Mouse (Mus musculus): ENCODE data around the gene Hsd3b2. TPM values are rescaled to one million over a fixed set of nuclear protein-coding genes. Genes with fewer than 3 reads are reported as not detected.
"Not testable (repeated sequence)": the region's sequence is repeated elsewhere in the genome, so short reads cannot be mapped to it uniquely, and the experiment has no call there.

The Hsd3b2 gene
- polyA plus RNA-seq (2015; fragmentation: Nextera tagmentation; extraction: Ambion mirVana): 0.15 and 0.17 TPM in 2 replicates

DNA sequence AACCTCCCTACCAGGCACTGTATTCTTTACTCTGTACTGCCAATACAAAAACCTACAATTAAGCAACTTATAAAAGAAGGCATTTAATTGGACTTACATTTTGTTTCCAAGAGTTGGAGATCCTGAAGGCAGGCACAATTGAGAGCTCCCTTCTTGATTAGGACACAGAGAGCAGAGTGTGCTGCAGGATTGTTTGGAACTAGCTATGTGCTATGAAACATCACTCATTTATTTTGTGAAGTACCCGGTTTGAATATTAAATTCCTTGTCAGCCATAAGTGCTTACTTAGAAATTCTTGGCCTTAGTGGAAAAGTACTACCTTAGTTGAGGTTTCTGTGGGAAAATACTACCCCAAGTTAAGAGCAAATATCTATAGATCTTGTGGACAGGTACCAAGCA is at the start of gene Hsd3b2:
Gene Hsd3b2 (minus strand): TSS at position 168 of the 400 bp plus-strand sequence.
- WGBS (ENCODE audit: insufficient replicate concordance): 42% methylated on average over 1 of the region's 1 CpGs
- H3K27ac ChIP-seq (replicated peaks): no peak within 1 kb of the TSS
- no peaks in the 10 kb centered on the region for H3K27me3 ChIP-seq
- no peak within 1 kb of the TSS for H3K9ac ChIP-seq
- no peaks in the 10 kb centered on the region for H3K36me3 ChIP-seq (replicated peaks)
- no peak within 1 kb of the TSS for H3K4me2 ChIP-seq
- H3K4me3 ChIP-seq (replicated peaks): no peak within 1 kb of the TSS
- H3K9me3 ChIP-seq (replicated peaks): no peaks in the 10 kb centered on the region
- ATAC-seq (ENCODE audit: insufficient read depth): no peak
- H3K4me1 ChIP-seq (replicated peaks): no peaks in the 10 kb centered on the region

DNA sequence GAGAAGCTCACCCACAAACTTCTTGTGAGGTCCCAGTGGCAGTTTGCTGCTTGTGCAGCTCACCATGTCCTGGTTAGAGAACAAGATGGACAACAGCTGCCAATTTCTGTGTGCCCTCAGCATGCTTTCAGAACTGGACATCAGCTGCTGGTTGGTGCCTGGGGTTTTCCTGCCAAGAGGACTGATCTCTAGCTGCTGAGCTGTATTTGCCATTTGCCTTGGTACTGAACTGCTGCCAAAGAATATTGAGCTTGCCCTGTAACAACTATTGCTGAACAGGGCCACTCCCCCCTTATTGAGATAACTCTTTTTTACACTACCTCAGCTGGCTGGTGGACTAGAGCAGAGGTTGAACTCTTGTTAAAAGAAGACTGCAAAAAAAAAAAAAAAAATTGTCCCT is 39.8 kb upstream of the Hsd3b2 start:
- Histone ChIP-seq H3K27me3 (no peaks in the 10 kb centered on the region), H3K36me3 (replicated peaks) (no peaks in the 10 kb centered on the region), H3K9ac (no peak overlapping the region), H3K9me3 (replicated peaks) (no peaks in the 10 kb centered on the region), H3K27ac (replicated peaks) (no peak overlapping the region), H3K4me1 (replicated peaks) (no peaks in the 10 kb centered on the region), H3K4me2 (no peak overlapping the region), H3K4me3 (replicated peaks) (no peak overlapping the region)
- no peak for ATAC-seq (ENCODE audit: insufficient read depth)

DNA sequence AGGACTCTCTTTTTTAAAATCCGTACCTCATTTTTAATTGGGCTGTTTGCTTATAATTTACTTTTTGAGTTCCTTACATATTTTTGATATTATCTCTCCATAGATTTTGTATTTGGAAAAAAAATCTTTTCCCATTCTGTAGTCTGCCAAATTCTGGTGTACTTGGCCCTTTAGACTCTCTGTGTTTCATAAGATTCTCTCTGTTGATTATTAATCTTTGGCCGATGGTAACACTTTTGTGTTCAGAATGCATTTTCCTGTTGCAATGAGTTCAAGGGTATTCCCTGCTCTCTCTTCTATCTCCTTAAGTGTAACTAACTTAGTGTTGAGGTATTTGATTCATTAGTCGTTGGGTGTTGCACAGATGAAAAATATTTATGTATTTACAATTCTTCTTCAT is 32.5 kb upstream of the Hsd3b2 start:
- ATAC-seq (ENCODE audit: insufficient read depth): no peak
- H3K4me2 ChIP-seq: no peak overlapping the region
- no peak overlapping the region for H3K4me3 ChIP-seq (replicated peaks)
- no peak overlapping the region for H3K27ac ChIP-seq (replicated peaks)
- H3K27me3 ChIP-seq: no peaks in the 10 kb centered on the region
- WGBS (ENCODE audit: insufficient replicate concordance): 55% methylated on average over 3 of the region's 3 CpGs
- H3K4me1 ChIP-seq (replicated peaks): no peaks in the 10 kb centered on the region
- H3K9ac ChIP-seq: no peak overlapping the region
- no peaks in the 10 kb centered on the region for H3K9me3 ChIP-seq (replicated peaks)
- no peaks in the 10 kb centered on the region for H3K36me3 ChIP-seq (replicated peaks)

DNA sequence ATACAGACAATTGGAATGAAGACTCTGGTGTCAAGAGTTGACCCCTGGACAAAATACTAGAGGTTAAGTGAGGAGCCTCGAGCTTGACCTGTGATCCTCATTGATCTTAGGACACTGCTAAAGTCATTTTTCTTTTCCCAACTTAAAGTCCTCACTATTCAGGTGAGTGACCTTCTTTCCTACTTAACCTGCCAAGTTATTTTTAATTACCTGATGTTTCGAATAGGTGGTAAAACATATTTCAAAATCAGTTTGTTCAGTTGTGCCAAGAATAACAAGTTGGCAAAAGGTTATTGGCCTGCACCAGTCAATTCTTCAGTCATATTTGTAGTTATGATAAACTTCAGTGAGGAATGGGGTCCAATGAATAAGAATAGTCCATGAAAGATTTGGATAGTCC is 27.8 kb upstream of the Hsd3b2 start:
- no peak overlapping the region for H3K9ac ChIP-seq
- no peaks in the 10 kb centered on the region for H3K9me3 ChIP-seq (replicated peaks)
- no peaks in the 10 kb centered on the region for H3K27me3 ChIP-seq
- H3K36me3 ChIP-seq (replicated peaks): no peaks in the 10 kb centered on the region
- ATAC-seq (ENCODE audit: insufficient read depth): no peak
- no peak overlapping the region for H3K4me2 ChIP-seq
- H3K4me1 ChIP-seq (replicated peaks): no peaks in the 10 kb centered on the region
- no peak overlapping the region for H3K4me3 ChIP-seq (replicated peaks)
- 25% methylated on average over 2 of the region's 2 CpGs for WGBS (ENCODE audit: insufficient replicate concordance)
- H3K27ac ChIP-seq (replicated peaks): no peak overlapping the region

DNA sequence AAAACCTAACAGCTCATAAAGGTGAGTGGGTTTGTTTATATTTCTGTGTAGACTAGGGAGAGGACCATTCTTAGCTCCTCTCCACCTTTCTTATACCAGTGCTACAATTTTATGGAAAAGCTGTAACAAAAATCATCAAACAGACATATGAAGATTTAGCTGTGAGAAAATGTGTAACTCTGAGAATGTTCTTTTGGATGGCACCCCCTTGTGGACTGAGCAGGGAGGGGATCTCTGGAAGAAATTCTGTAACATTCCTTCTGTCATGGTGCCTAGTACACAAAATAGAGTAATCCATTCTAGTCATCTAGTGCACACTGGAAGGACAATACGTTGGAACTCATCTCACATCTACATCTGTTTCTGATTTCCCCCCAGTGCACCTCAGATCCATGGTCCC is 16.7 kb upstream of the Hsd3b2 start:
- not testable (repeated sequence) for H3K4me1 ChIP-seq (replicated peaks)

DNA sequence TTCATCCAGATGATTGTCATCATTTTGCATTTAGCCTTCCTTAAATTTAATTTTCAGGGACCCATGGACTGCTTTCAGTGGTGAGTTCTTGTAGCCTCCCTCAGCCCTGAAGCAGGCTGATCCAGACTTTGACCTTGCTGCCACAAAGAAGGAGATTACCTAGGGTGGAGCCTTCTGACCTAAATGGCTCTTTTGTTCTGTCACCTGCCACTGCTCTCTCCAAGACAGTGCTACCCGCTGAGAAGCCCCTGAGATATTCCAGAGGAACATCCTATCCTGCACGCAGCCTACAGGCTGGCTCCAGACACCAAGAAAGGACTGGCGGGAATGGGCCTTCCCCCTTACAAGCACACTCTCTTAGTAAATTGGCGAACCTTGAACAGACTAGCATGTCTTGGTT is 10.0 kb upstream of the Hsd3b2 start:
- Histone ChIP-seq H3K27ac (replicated peaks) (no peak overlapping the region), H3K4me2 (no peak overlapping the region), H3K36me3 (replicated peaks) (no peaks in the 10 kb centered on the region), H3K9me3 (replicated peaks) (no peaks in the 10 kb centered on the region), H3K27me3 (no peaks in the 10 kb centered on the region), H3K4me3 (replicated peaks) (no peak overlapping the region), H3K9ac (no peak overlapping the region), H3K4me1 (replicated peaks) (no peaks in the 10 kb centered on the region)
- 52% methylated on average over 4 of the region's 4 CpGs for WGBS (ENCODE audit: insufficient replicate concordance)
- no peak for ATAC-seq (ENCODE audit: insufficient read depth)

More for the DNA sequence above, 16.7 kb upstream of the Hsd3b2 start:
- H3K9me3 ChIP-seq (replicated peaks); H3K36me3 ChIP-seq (replicated peaks); H3K9ac ChIP-seq; H3K4me2 ChIP-seq; ATAC-seq (ENCODE audit: insufficient read depth); H3K4me3 ChIP-seq (replicated peaks); H3K27me3 ChIP-seq; H3K27ac ChIP-seq (replicated peaks): not testable (repeated sequence)
- WGBS (ENCODE audit: insufficient replicate concordance): 46% methylated on average over 1 of the region's 1 CpGs

DNA sequence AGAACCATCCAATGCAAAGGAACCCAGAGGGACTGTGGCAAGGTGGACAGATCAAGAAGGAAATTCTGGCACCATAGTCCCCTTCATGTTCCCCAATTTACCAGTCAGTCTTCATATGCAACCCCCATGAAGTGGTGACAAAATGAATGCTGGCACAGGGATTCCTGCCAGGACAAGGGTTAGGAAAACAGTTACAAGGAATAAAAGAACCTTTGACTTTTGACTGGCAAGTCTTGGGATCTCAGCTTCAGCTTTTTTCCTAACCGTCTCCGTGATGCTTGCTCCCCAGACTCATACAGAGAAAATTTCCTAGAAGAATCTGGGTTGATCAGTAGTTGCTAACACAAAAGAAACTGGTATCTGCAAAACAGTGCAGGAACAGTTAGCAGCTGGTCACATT is 9.4 kb upstream of the Hsd3b2 start:
- WGBS (ENCODE audit: insufficient replicate concordance): 63% methylated on average over 2 of the region's 2 CpGs
- no peaks in the 10 kb centered on the region for H3K27me3 ChIP-seq
- no peak overlapping the region for H3K4me3 ChIP-seq (replicated peaks)
- ATAC-seq (ENCODE audit: insufficient read depth): no peak
- H3K9me3 ChIP-seq (replicated peaks): no peaks in the 10 kb centered on the region
- H3K4me1 ChIP-seq (replicated peaks): no peaks in the 10 kb centered on the region
- no peak overlapping the region for H3K4me2 ChIP-seq
- H3K9ac ChIP-seq: no peak overlapping the region
- H3K27ac ChIP-seq (replicated peaks): no peak overlapping the region
- H3K36me3 ChIP-seq (replicated peaks): no peaks in the 10 kb centered on the region

DNA sequence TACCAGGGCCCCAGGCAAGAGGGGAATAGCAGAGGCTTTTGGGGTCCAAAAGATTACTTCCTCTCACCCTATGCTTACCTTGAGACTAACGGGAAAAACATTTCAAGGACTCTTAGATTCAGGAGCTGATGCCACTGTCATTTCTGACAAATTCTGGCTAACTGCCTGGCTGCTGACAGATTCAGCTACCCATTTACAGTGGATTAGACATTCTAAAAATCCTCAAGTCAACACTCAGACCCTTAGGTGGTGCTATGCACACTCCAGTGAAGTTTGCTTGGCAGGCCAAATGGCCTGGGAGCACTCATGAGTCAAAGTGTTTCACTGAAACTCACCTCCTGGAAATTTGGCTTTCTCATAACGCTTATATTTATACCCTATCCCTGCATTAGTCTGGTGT is 1.9 kb upstream of the Hsd3b2 start:
- 71% methylated on average over 2 of the region's 2 CpGs for WGBS (ENCODE audit: insufficient replicate concordance)

DNA sequence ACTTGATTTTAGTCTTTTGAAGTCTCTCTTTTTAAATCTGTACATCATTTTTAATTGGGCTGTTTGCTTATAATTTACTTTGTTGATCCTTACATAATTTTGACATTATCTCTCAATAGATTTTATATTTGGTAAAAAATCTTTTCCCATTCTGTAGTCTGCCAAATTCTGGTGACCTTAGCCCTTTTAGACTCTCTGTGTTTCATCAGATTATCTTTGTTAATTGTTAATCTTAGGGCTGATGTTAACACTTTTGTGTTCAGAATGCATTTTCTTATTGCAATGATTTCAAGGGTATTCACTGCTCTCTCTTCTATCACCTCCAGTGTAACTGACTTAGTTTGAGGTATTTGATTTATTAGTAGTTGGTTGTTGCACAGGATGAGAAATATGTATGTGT is 3.6 kb downstream of the Hsd3b2 start:
- no peak overlapping the region for H3K27ac ChIP-seq (replicated peaks)
- H3K4me3 ChIP-seq (replicated peaks): no peak overlapping the region
- H3K36me3 ChIP-seq (replicated peaks): no peaks in the 10 kb centered on the region
- no peaks in the 10 kb centered on the region for H3K27me3 ChIP-seq
- H3K4me2 ChIP-seq: no peak overlapping the region
- no peaks in the 10 kb centered on the region for H3K9me3 ChIP-seq (replicated peaks)
- no peaks in the 10 kb centered on the region for H3K4me1 ChIP-seq (replicated peaks)
- H3K9ac ChIP-seq: no peak overlapping the region
- ATAC-seq (ENCODE audit: insufficient read depth): no peak

More for the DNA sequence above, 1.9 kb upstream of the Hsd3b2 start:
- no peaks in the 10 kb centered on the region for H3K9me3 ChIP-seq (replicated peaks)
- no peaks in the 10 kb centered on the region for H3K36me3 ChIP-seq (replicated peaks)
- no peaks in the 10 kb centered on the region for H3K4me1 ChIP-seq (replicated peaks)
- H3K4me3 ChIP-seq (replicated peaks): no peak overlapping the region
- no peak overlapping the region for H3K27ac ChIP-seq (replicated peaks)
- no peaks in the 10 kb centered on the region for H3K27me3 ChIP-seq
- no peak for ATAC-seq (ENCODE audit: insufficient read depth)
- H3K4me2 ChIP-seq: no peak overlapping the region
- H3K9ac ChIP-seq: no peak overlapping the region

DNA sequence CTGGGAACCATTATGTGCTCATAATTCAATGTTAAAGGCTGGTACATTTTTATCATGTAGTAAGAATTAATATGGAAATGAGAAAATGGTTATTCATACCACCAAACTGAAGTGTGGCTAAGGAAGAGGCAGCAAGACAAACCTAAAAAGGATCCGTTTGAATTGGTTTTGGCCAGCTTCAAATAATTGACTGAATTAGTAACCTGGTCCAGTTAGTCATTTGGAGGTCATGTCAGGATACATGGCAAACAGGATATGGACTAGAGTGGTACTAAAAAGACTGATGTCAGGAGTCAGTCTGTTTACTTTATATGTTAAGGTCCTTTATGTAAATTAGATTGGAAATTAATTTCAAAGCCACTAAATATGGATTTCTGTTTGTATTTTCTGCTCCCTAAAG is 41.9 kb downstream of the Hsd3b2 start:
- H3K9ac ChIP-seq: no peak overlapping the region
- no peak for ATAC-seq (ENCODE audit: insufficient read depth)
- 30% methylated on average over 1 of the region's 1 CpGs for WGBS (ENCODE audit: insufficient replicate concordance)

DNA sequence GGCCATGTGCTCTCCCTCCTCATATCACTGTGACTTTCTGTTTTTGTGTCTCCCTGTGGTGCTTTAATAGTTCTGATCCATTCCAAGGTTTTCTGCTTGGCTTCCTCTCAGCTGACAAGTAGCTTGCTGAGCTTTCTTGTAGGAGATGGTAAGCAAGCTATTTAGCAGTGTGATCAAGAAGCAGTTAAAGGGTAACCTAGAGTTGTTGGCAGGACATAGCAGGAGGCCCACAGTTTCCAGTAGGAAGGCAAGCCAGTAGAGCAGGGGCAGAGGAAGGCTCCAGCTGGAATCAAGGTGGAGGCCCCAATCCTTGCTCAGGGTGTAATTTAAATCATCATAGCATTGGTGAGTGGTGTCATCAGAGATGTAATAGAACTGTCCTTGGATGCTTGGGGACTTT is 43.6 kb downstream of the Hsd3b2 start:
- no peaks in the 10 kb centered on the region for H3K27me3 ChIP-seq
- H3K4me3 ChIP-seq (replicated peaks): no peak overlapping the region
- no peaks in the 10 kb centered on the region for H3K36me3 ChIP-seq (replicated peaks)
- H3K27ac ChIP-seq (replicated peaks): no peak overlapping the region
- no peaks in the 10 kb centered on the region for H3K4me1 ChIP-seq (replicated peaks)
- no peak overlapping the region for H3K9ac ChIP-seq
- ATAC-seq (ENCODE audit: insufficient read depth): no peak
- H3K9me3 ChIP-seq (replicated peaks): no peaks in the 10 kb centered on the region
- no peak overlapping the region for H3K4me2 ChIP-seq

More for the DNA sequence above, 41.9 kb downstream of the Hsd3b2 start:
- H3K4me2 ChIP-seq: no peak overlapping the region
- no peak overlapping the region for H3K4me3 ChIP-seq (replicated peaks)
- H3K27ac ChIP-seq (replicated peaks): no peak overlapping the region
- no peaks in the 10 kb centered on the region for H3K27me3 ChIP-seq
- no peaks in the 10 kb centered on the region for H3K9me3 ChIP-seq (replicated peaks)
- no peaks in the 10 kb centered on the region for H3K36me3 ChIP-seq (replicated peaks)
- no peaks in the 10 kb centered on the region for H3K4me1 ChIP-seq (replicated peaks)

All from liver, embryonic 15.5 days (tissue).